Mouse (Mus musculus) MEL (cell line): ENCODE data around the gene Lzts2. TPM values are rescaled to one million over a fixed set of nuclear protein-coding genes. Genes with fewer than 3 reads are reported as not detected.

ENCODE experiments used
- DNase-seq: peaks from one replicate; pipeline ENCODE4 v3.0.0; 2011; ENCODE audit warnings: low read depth, low spot score
- H3K27ac ChIP-seq: 2 replicates; pipeline ENCODE4 v1.5.1; 2012; ENCODE audit warnings: low read depth, mild to moderate bottlenecking, control low read depth, low read length, moderate library complexity; ENCODE audit not compliant: control insufficient read depth
- H3K27me3 ChIP-seq, 2 experiments: fragments of 150-350 bp in 1 of 2; sonication (generic) in 1 of 2; 2 replicates each; pipeline ENCODE4 v1.6.1; 2012; ENCODE audit warnings: low read length in 2 of 2, mild to moderate bottlenecking in 2 of 2, improper control_type of control experiment in 1 of 2, moderate library complexity in 1 of 2; ENCODE audit not compliant: insufficient read depth in 2 of 2, control insufficient read depth in 1 of 2
- H3K36me3 ChIP-seq, 2 experiments: 2 replicates each; pipeline ENCODE4 v1.6.1; 2012 to 2014; ENCODE audit warnings: low read length in 2 of 2, improper control_type of control experiment in 1 of 2, inconsistent platforms in 1 of 2, mild to moderate bottlenecking in 1 of 2; ENCODE audit not compliant: insufficient read depth in 2 of 2, control insufficient read depth in 1 of 2
- H3K4me1 ChIP-seq, 2 experiments: fragments of 150-350 bp in 1 of 2; sonication (generic) in 1 of 2; 2 replicates each; pipeline ENCODE4 v1.6.1; 2012; ENCODE audit warnings: low read length in 2 of 2, improper control_type of control experiment in 1 of 2, mild to moderate bottlenecking in 1 of 2; ENCODE audit not compliant: insufficient read depth in 2 of 2, control insufficient read depth in 1 of 2
- H3K4me3 ChIP-seq, 2 experiments: fragments of 150-350 bp in 1 of 2; sonication (generic) in 1 of 2; 2 replicates each; pipeline ENCODE4 v1.5.1; 2012; ENCODE audit warnings: low read depth in 2 of 2, low read length in 2 of 2, mild to moderate bottlenecking in 2 of 2, moderate library complexity in 2 of 2, control low read depth in 1 of 2, improper control_type of control experiment in 1 of 2; ENCODE audit not compliant: control insufficient read depth in 1 of 2, insufficient read depth in 1 of 2
- H3K79me2 ChIP-seq: 2 replicates; pipeline ENCODE4 v1.6.1; 2012; ENCODE audit warnings: mild to moderate bottlenecking, low read length, moderate library complexity; ENCODE audit not compliant: control insufficient read depth, poor library complexity, insufficient read depth
- H3K9ac ChIP-seq: 2 replicates; pipeline ENCODE4 v1.6.1; 2012; ENCODE audit warnings: low read depth, mild to moderate bottlenecking, control low read depth, low read length, moderate library complexity; ENCODE audit not compliant: control insufficient read depth, poor library complexity, severe bottlenecking
- H3K9me3 ChIP-seq: fragments of 150-350 bp; sonication (generic); replicated peaks from 2 replicates; pipeline ENCODE4 v1.6.1; 2012; ENCODE audit warnings: mild to moderate bottlenecking, low read length, improper control_type of control experiment, moderate library complexity; ENCODE audit not compliant: insufficient read depth
- BHLHE40 ChIP-seq: IDR thresholded peaks from 2 replicates; pipeline ENCODE4 v1.6.1; 2012; ENCODE audit warnings: low read depth, mild to moderate bottlenecking, inconsistent platforms, low read length, improper control_type of control experiment, borderline replicate concordance
- CHD1 ChIP-seq: IDR thresholded peaks from 2 replicates; pipeline ENCODE4 v1.6.1; 2012; ENCODE audit warnings: low read depth, mild to moderate bottlenecking, inconsistent platforms, low read length, improper control_type of control experiment
- CTCF ChIP-seq, 3 experiments: IDR thresholded peaks in 2 of 3; conservative IDR thresholded peaks in 1 of 3; 2 replicates each; pipeline ENCODE4 v1.5.1; 2011 to 2012; ENCODE audit warnings: low read length in 3 of 3, low read depth in 2 of 3, mild to moderate bottlenecking in 2 of 3, improper control_type of control experiment in 1 of 3, inconsistent platforms in 1 of 3, mixed read lengths in 1 of 3, moderate library complexity in 1 of 3; ENCODE audit not compliant: control insufficient read depth in 1 of 3, insufficient read depth in 1 of 3, poor library complexity in 1 of 3, severe bottlenecking in 1 of 3
- E2F4 ChIP-seq: IDR thresholded peaks from 2 replicates; pipeline ENCODE4 v1.6.1; 2011; ENCODE audit warnings: low read depth, low read length, improper control_type of control experiment, borderline replicate concordance
- EP300 ChIP-seq, 2 experiments: IDR thresholded peaks; 2 replicates each; pipeline ENCODE4 v1.6.1; 2011; ENCODE audit warnings: improper control_type of control experiment in 2 of 2, low read length in 2 of 2, low read depth in 1 of 2, mild to moderate bottlenecking in 1 of 2
- ETS1 ChIP-seq: IDR thresholded peaks from 2 replicates; pipeline ENCODE4 v1.6.1; 2012; ENCODE audit warnings: low read depth, mild to moderate bottlenecking, inconsistent platforms, low read length, improper control_type of control experiment, moderate library complexity
- GABPA ChIP-seq: IDR thresholded peaks from 2 replicates; pipeline ENCODE4 v1.6.1; 2012; ENCODE audit warnings: low read depth, mild to moderate bottlenecking, inconsistent platforms, low read length, improper control_type of control experiment, moderate library complexity
- GATA1 ChIP-seq: IDR thresholded peaks from 2 replicates; pipeline ENCODE4 v1.6.1; 2011; ENCODE audit warnings: low read depth, low read length, improper control_type of control experiment
- HCFC1 ChIP-seq: IDR thresholded peaks from 2 replicates; pipeline ENCODE4 v1.6.1; 2012; ENCODE audit warnings: low read depth, mild to moderate bottlenecking, inconsistent platforms, low read length, improper control_type of control experiment, moderate library complexity
- JUND ChIP-seq: IDR thresholded peaks from 2 replicates; pipeline ENCODE4 v1.6.1; 2011; ENCODE audit warnings: low read depth, mild to moderate bottlenecking, improper control_type of control experiment, low read length
- KAT2A ChIP-seq: conservative IDR thresholded peaks from 2 replicates; pipeline ENCODE4 v1.6.1; 2012; ENCODE audit warnings: low read depth, low read length, improper control_type of control experiment, inconsistent platforms
- MAFK ChIP-seq: IDR thresholded peaks from 2 replicates; pipeline ENCODE4 v1.6.1; 2011; ENCODE audit warnings: low read depth, mild to moderate bottlenecking, low read length, improper control_type of control experiment, borderline replicate concordance
- MAX ChIP-seq: IDR thresholded peaks from 2 replicates; pipeline ENCODE4 v1.6.1; 2011; ENCODE audit warnings: low read length, improper control_type of control experiment
- MAZ ChIP-seq: IDR thresholded peaks from 2 replicates; pipeline ENCODE4 v1.6.1; 2012; ENCODE audit warnings: low read depth, mild to moderate bottlenecking, inconsistent platforms, low read length, improper control_type of control experiment
- MXI1 ChIP-seq: IDR thresholded peaks from 2 replicates; pipeline ENCODE4 v1.6.1; 2011; ENCODE audit warnings: mild to moderate bottlenecking, low read depth, low read length, improper control_type of control experiment
- MYB ChIP-seq: IDR thresholded peaks from 2 replicates; pipeline ENCODE4 v1.6.1; 2011; ENCODE audit warnings: mild to moderate bottlenecking, low read depth, low read length, improper control_type of control experiment
- MYC ChIP-seq: IDR thresholded peaks from 2 replicates; pipeline ENCODE4 v1.6.1; 2011; ENCODE audit warnings: low read depth, mild to moderate bottlenecking, low read length, improper control_type of control experiment, moderate library complexity
- NELFE ChIP-seq: IDR thresholded peaks from 2 replicates; pipeline ENCODE4 v1.6.1; 2011; ENCODE audit warnings: low read depth, low read length, improper control_type of control experiment
- NRF1 ChIP-seq: IDR thresholded peaks from 2 replicates; pipeline ENCODE4 v1.6.1; 2014; ENCODE audit warnings: low read depth, mild to moderate bottlenecking, inconsistent platforms, low read length, improper control_type of control experiment, moderate library complexity; ENCODE audit not compliant: poor library complexity, insufficient read depth, severe bottlenecking
- POLR2A ChIP-seq, 2 experiments: IDR thresholded peaks; 2 replicates each; pipeline ENCODE4 v1.6.1; 2011 to 2012; ENCODE audit warnings: low read length in 2 of 2, mild to moderate bottlenecking in 2 of 2, control low read depth in 1 of 2, improper control_type of control experiment in 1 of 2, low read depth in 1 of 2, moderate library complexity in 1 of 2; ENCODE audit not compliant: control insufficient read depth in 1 of 2, insufficient read depth in 1 of 2, poor library complexity in 1 of 2
- POLR2AphosphoS5 ChIP-seq: IDR thresholded peaks from 2 replicates; pipeline ENCODE4 v1.6.1; 2012; ENCODE audit warnings: low read depth, borderline replicate concordance, mild to moderate bottlenecking, inconsistent platforms, low read length, moderate library complexity, mixed read lengths
- RAD21 ChIP-seq: IDR thresholded peaks from 2 replicates; pipeline ENCODE4 v1.6.1; 2011; ENCODE audit warnings: mild to moderate bottlenecking, low read depth, low read length, improper control_type of control experiment
- RCOR1 ChIP-seq: IDR thresholded peaks from 2 replicates; pipeline ENCODE4 v1.6.1; 2012; ENCODE audit warnings: low read depth, mild to moderate bottlenecking, inconsistent platforms, low read length, improper control_type of control experiment
- SIN3A ChIP-seq: IDR thresholded peaks from 2 replicates; pipeline ENCODE4 v1.6.1; 2012; ENCODE audit warnings: low read length, improper control_type of control experiment, inconsistent platforms
- SMC3 ChIP-seq: IDR thresholded peaks from 2 replicates; pipeline ENCODE4 v1.6.1; 2011; ENCODE audit warnings: low read depth, low read length, improper control_type of control experiment
- TAL1 ChIP-seq: IDR thresholded peaks from 2 replicates; pipeline ENCODE4 v1.6.1; 2012; ENCODE audit warnings: mild to moderate bottlenecking, inconsistent platforms, low read length, moderate library complexity, mixed read lengths
- UBTF ChIP-seq: IDR thresholded peaks from 2 replicates; pipeline ENCODE4 v1.6.1; 2012; ENCODE audit warnings: low read depth, mild to moderate bottlenecking, inconsistent platforms, low read length, improper control_type of control experiment, moderate library complexity, borderline replicate concordance; ENCODE audit not compliant: insufficient read depth
- USF1 ChIP-seq: IDR thresholded peaks from 2 replicates; pipeline ENCODE4 v1.6.1; 2014; ENCODE audit warnings: low read depth, mild to moderate bottlenecking, inconsistent platforms, low read length, improper control_type of control experiment, moderate library complexity
- USF2 ChIP-seq, 2 experiments: IDR thresholded peaks; 2 replicates each; pipeline ENCODE4 v1.6.1; 2011 to 2012; ENCODE audit warnings: improper control_type of control experiment in 2 of 2, low read length in 2 of 2, borderline replicate concordance in 1 of 2, inconsistent platforms in 1 of 2, low read depth in 1 of 2, mild to moderate bottlenecking in 1 of 2; ENCODE audit not compliant: insufficient read depth in 1 of 2
- ZKSCAN1 ChIP-seq: IDR thresholded peaks from 2 replicates; pipeline ENCODE4 v1.6.1; 2012; ENCODE audit warnings: low read depth, mild to moderate bottlenecking, inconsistent platforms, low read length, improper control_type of control experiment, moderate library complexity
- ZMIZ1 ChIP-seq: IDR thresholded peaks from 2 replicates; pipeline ENCODE4 v1.6.1; 2012; ENCODE audit warnings: low read depth, mild to moderate bottlenecking, inconsistent platforms, low read length, improper control_type of control experiment, moderate library complexity
- ZNF384 ChIP-seq: IDR thresholded peaks from 2 replicates; pipeline ENCODE4 v1.6.1; 2012; ENCODE audit warnings: low read depth, mild to moderate bottlenecking, inconsistent platforms, low read length, improper control_type of control experiment
- polyA plus RNA-seq, 2 experiments: library from polyadenylated mRNA; stranded (reverse) in 1 of 2; unstranded in 1 of 2; fragments of >175 nt in 1 of 2; fragments of >200 nt in 1 of 2; gene quantifications; 2 replicates each; pipeline versions ENCODE4 v1.2.1 to v1.2.4; 2012; ENCODE audit warnings: low replicate concordance in 2 of 2, low read depth in 1 of 2; ENCODE audit not compliant: insufficient read length in 2 of 2, insufficient read depth in 1 of 2, missing spikeins in 1 of 2
- total RNA-seq: library from RNA; depleted of rRNA; stranded (reverse); fragments of 300-350 nt; gene quantifications from 2 replicates; pipeline ENCODE4 v1.2.3, GENCODE M21; 2012

Lzts2 gene
- total and polyA plus RNA-seq, 3 experiments, result 4.0 to 13.1 TPM; not detected in 1

DNA sequence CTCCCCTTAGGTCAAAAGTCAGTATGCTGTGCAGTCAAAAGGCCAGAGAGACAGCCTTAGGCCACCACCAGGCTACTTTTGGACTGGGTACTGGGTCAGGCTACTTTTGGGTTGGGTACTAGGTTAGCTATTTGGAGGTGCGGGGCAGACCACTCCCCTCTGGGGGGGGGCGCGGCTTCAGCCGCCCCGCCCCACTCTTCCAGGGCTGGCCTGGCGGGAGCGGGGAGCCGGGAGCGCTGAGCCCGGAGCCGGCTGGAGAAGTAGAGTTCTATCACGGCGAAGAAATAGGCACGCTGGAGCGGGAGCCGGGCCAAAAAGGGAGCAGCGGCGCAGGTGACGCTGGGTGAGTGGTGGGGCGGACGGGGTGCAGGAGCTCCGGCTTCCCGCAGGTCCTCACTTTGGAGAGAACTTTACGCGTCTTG, 778 bp downstream of the Lzts2 start (continued):
- no peak for TF ChIP-seq MYB
- TF ChIP-seq UBTF, result no peak
- TF ChIP-seq USF2 (IDR thresholded peaks at IDR 0.05; ENCODE audit: borderline replicate concordance in 1 of 2, insufficient read depth in 1 of 2, low read depth in 1 of 2, low read length in 2 of 2), result no peak
- no peak for TF ChIP-seq MAFK
- 0 out of 2 replicates have a peak, but pooled peaks have one; percentile 19 for TF ChIP-seq HCFC1

DNA sequence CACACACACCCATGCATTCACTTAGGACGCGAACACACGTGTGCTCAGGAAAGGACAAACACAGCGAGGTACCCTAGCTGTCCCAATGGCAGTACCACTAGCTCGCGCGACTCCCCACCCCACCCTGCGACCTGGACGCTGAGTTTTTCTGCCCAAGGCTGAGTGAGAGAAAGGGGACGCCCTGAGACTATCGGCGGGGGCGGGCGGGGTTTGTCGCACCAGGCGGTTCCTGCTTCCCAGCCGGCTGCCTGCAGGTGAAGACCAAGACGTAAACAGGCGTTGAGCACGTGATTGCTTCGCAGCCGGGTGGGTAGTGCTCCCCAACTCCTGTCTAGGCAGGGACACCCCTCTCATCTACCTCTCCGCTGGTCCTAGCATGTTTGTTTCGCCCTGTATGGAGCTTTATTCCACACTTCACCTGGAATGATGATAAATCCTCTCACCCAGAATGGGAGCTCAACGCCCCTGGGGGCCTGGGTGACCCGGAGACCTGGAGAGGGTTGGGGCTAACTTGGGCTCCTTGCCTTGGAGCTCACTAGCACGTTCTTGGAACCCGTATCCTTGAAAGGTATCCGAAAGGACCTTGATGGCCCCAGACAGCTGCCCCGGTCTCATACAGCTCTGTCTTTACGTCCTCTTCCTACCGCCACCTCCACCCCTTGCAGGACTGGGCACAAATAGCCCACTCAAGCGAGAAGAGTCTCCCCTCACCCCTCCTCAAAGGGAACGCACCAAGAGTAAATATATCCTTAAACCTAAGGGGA, 1.5 kb downstream of the Lzts2 start:
- peaks cover 0 to 7% of the 10 kb centered on the region in 2 experiments; a peak in 2 of 4 replicates for H3K36me3 ChIP-seq
- H3K79me2 ChIP-seq, result no peaks in the 10 kb centered on the region; the same call in 1 of the 2 replicates
- peak overlapping the region; percentile 63 for H3K9ac ChIP-seq
- peak overlapping the region; percentile 67 for H3K27ac ChIP-seq
- peak overlapping the region; percentile 69 to 93 for H3K4me3 ChIP-seq
- no peaks in the 10 kb centered on the region for H3K9me3 ChIP-seq
- peaks cover 6 to 12% of the 10 kb centered on the region in 2 experiments for H3K4me1 ChIP-seq
- H3K27me3 ChIP-seq, result no peaks in the 10 kb centered on the region
- peak; percentile 89 for DNase-seq
- TF ChIP-seq JUND, result no peak
- no peak for TF ChIP-seq MYB
- TF ChIP-seq NRF1, result no peak
- peak; percentile 95 for TF ChIP-seq MXI1
- TF ChIP-seq USF1, result peak; percentile 94
- peak; percentile 73 for TF ChIP-seq MYC
- peak in 1 of 2 experiments; percentile 21; a peak in 1 of 4 replicates for TF ChIP-seq POLR2A (IDR thresholded peaks at IDR 0.05; ENCODE audit: control insufficient read depth in 1 of 2, insufficient read depth in 1 of 2, low read depth in 1 of 2, low read length in 2 of 2, poor library complexity in 1 of 2)
- TF ChIP-seq SIN3A, result peak; percentile 1; the same call in 1 of the 2 replicates
- TF ChIP-seq ETS1, result peak; percentile 82
- peak; percentile 39; the same call in 1 of the 2 replicates for TF ChIP-seq MAZ
- TF ChIP-seq EP300 (IDR thresholded peaks at IDR 0.05; ENCODE audit: low read depth in 1 of 2, low read length in 2 of 2), result no peak
- TF ChIP-seq ZNF384, result no peak
- TF ChIP-seq NELFE, result peak; percentile 34
- TF ChIP-seq MAX, result peak; percentile 91
- no peak for TF ChIP-seq RCOR1
- TF ChIP-seq ZKSCAN1, result no peak
- peak; percentile 74; the same call in 1 of the 2 replicates for TF ChIP-seq POLR2AphosphoS5
- TF ChIP-seq TAL1, result no peak
- peak in 1 of 2 experiments; percentile 58; a peak in 2 of 4 replicates for TF ChIP-seq USF2 (IDR thresholded peaks at IDR 0.05; ENCODE audit: borderline replicate concordance in 1 of 2, insufficient read depth in 1 of 2, low read depth in 1 of 2, low read length in 2 of 2)
- TF ChIP-seq E2F4, result no peak
- TF ChIP-seq GABPA, result no peak
- no peak for TF ChIP-seq UBTF
- peak; percentile 29; the same call in 1 of the 2 replicates for TF ChIP-seq ZMIZ1
- TF ChIP-seq HCFC1, result peak; percentile 56; the same call in 1 of the 2 replicates
- TF ChIP-seq GATA1, result no peak
- no peak for TF ChIP-seq KAT2A
- TF ChIP-seq CTCF (IDR thresholded peaks at IDR 0.05 in 2 of 3, conservative IDR thresholded peaks at IDR 0.05 in 1 of 3; ENCODE audit: control insufficient read depth in 1 of 3, insufficient read depth in 1 of 3, low read depth in 2 of 3, low read length in 3 of 3, poor library complexity in 1 of 3, severe bottlenecking in 1 of 3), result no peak
- TF ChIP-seq BHLHE40, result peak; percentile 90; the same call in 1 of the 2 replicates
- TF ChIP-seq SMC3, result no peak
- TF ChIP-seq RAD21, result no peak
- no peak for TF ChIP-seq CHD1
